ENCODE assay signal across 24 mouse cellular contexts in genomic region chr8:93337207-93337606, GRCm38 (mm10). TPM values are rescaled to one million over a fixed set of nuclear protein-coding genes. Genes with fewer than 3 reads are reported as not detected.
A peak's percentile ranks its signal among the peaks of the same experiment; 100 is the strongest.
DNase-seq lines count a peak whose midpoint lies in the region; ATAC-seq and TF ChIP-seq lines count a peak whose summit lies in the region.
"Had no signal": no experiment of that assay in that cellular context is flagged by ENCODE, and none has a peak within 500 bp of the region (broad histone marks: within the 10 kb centered on the region; RNA-seq: fewer than 3 reads in every experiment).

TSS of gene Ces1g (minus strand) at chr8:93337308.

- no peak within 1 kb of the TSS for H3K9ac ChIP-seq in liver, postnatal 0 days (replicated peaks)
- H3K9ac ChIP-seq: embryonic facial prominence, embryonic 13.5 days; forebrain, embryonic 12.5 days; forebrain, postnatal 0 days; heart, embryonic 15.5 days; hindbrain, embryonic 13.5 days had no signal

- H3K4me2 ChIP-seq in liver, postnatal 0 days (ENCODE audit: low read depth, low read length): no peak within 1 kb of the TSS
- H3K4me2 ChIP-seq: embryonic facial prominence, embryonic 13.5 days; forebrain, embryonic 12.5 days; heart, embryonic 11.5 days; heart, embryonic 15.5 days; hindbrain, embryonic 13.5 days had no signal

- no peak for TF ChIP-seq EP300 in liver, postnatal 0 days (IDR thresholded peaks at IDR 0.05; ENCODE audit: low read depth)

- TF ChIP-seq POLR2A in kidney, adult 2 months (IDR thresholded peaks at IDR 0.05; ENCODE audit: low read depth, low read length): no peak

- peak within 1 kb of the TSS; percentile 97 for H3K27ac ChIP-seq in kidney, adult 2 months (ENCODE audit: insufficient read depth, low read depth, low read length)
- no peak within 1 kb of the TSS for H3K27ac ChIP-seq in liver, postnatal 0 days (ENCODE audit: low read depth)
- H3K27ac ChIP-seq: embryonic facial prominence, embryonic 13.5 days; forebrain, embryonic 12.5 days; heart, adult 2 months; heart, embryonic 15.5 days; hindbrain, embryonic 13.5 days had no signal

- ATAC-seq in liver, postnatal 0 days: peak; percentile 52
- ATAC-seq: CD4-positive, CD25-positive, alpha-beta regulatory T cell, adult 4 months; forebrain, postnatal 0 days had no signal

- TF ChIP-seq CTCF in kidney, adult 2 months (conservative IDR thresholded peaks at IDR 0.05; ENCODE audit: insufficient read depth, insufficient read length, low read depth, low read length): peak; percentile 16; the same call in 1 of the 2 replicates
- no peak for TF ChIP-seq CTCF in liver, postnatal 0 days (IDR thresholded peaks at IDR 0.05; ENCODE audit: low read depth)

- H3K4me3 ChIP-seq in kidney, adult 2 months (ENCODE audit: insufficient read depth, low read depth, low read length): no peak within 1 kb of the TSS
- no peak within 1 kb of the TSS for H3K4me3 ChIP-seq in liver, postnatal 0 days (ENCODE audit: low read depth, low read length)
- H3K4me3 ChIP-seq: embryonic facial prominence, embryonic 13.5 days; forebrain, embryonic 12.5 days; heart, adult 2 months; heart, embryonic 15.5 days; hindbrain, embryonic 13.5 days had no signal

- peaks cover 11% of the 10 kb centered on the region; the same call in 1 of the 2 replicates for H3K4me1 ChIP-seq in kidney, adult 2 months (ENCODE audit: control insufficient read depth, insufficient read depth, low read length)
- H3K4me1 ChIP-seq in liver, postnatal 0 days (ENCODE audit: insufficient read depth): peaks cover 2% of the 10 kb centered on the region; the same call in 1 of the 2 replicates
- H3K4me1 ChIP-seq: embryonic facial prominence, embryonic 13.5 days; forebrain, embryonic 12.5 days; heart, embryonic 15.5 days; hindbrain, embryonic 13.5 days had no signal

- no peaks in the 10 kb centered on the region for H3K9me3 ChIP-seq in liver, postnatal 0 days (ENCODE audit: low read length)
- H3K9me3 ChIP-seq: embryonic facial prominence, embryonic 13.5 days; forebrain, embryonic 12.5 days; heart, embryonic 15.5 days; hindbrain, embryonic 13.5 days had no signal

- WGBS in kidney, adult 2 months: 34% methylated on average over 3 of the region's 3 CpGs
- WGBS in liver, postnatal 0 days (ENCODE audit: insufficient replicate concordance): 32% methylated on average over 3 of the region's 3 CpGs

- H3K27me3 ChIP-seq in kidney, adult 2 months (replicated peaks; ENCODE audit: control insufficient read depth, insufficient read depth, low read length): no peaks in the 10 kb centered on the region
- no peaks in the 10 kb centered on the region for H3K27me3 ChIP-seq in liver, postnatal 0 days (ENCODE audit: insufficient read depth, low read length)
- H3K27me3 ChIP-seq: embryonic facial prominence, embryonic 13.5 days; forebrain, embryonic 12.5 days; heart, embryonic 15.5 days; hindbrain, embryonic 13.5 days had no signal

- H3K36me3 ChIP-seq in kidney, adult 2 months (ENCODE audit: control insufficient read depth, insufficient read depth, low read length): no peaks in the 10 kb centered on the region
- H3K36me3 ChIP-seq in liver, postnatal 0 days (replicated peaks; ENCODE audit: insufficient read depth, low read length): no peaks in the 10 kb centered on the region
- H3K36me3 ChIP-seq: embryonic facial prominence, embryonic 13.5 days; forebrain, embryonic 12.5 days; G1E; heart, embryonic 15.5 days; hindbrain, embryonic 13.5 days had no signal

- DNase-seq in kidney, adult 2 months: no peak
- no peak for DNase-seq in kidney, adult 18-20 months
- no peak for DNase-seq in liver, postnatal 0 days
- DNase-seq in liver: no peak
- peak; percentile 21 for DNase-seq in lung, postnatal 36 days
- no peak for DNase-seq in lung, postnatal 14 days
- no peak for DNase-seq in cerebellum, postnatal 4 days (ENCODE audit: low spot score in 2 of 2)
- DNase-seq: adrenal gland, postnatal 10 days; B cell, adult 2 months; cerebellum, adult 11-12 months; cerebellum, adult 9-10 months; cerebellum, postnatal 25 days; forebrain, postnatal 0 days; gastrocnemius, postnatal 14 days; heart, adult 2 months; heart, postnatal 14 days had no signal

RNA-seq across cellular contexts. Expression of gene Ces1g, which starts in this region (rescaled TPM):
- polyA plus RNA-seq in kidney, adult 2 months (2012; rRNA removed): 2.2 and 2.4 TPM in 2 replicates
- polyA plus RNA-seq in liver, postnatal 0 days (2015; fragmentation: Nextera tagmentation; extraction: Ambion mirVana): 4.4 and 7.1 TPM in 2 replicates
- polyA plus RNA-seq: CD4-positive, CD25-positive, alpha-beta regulatory T cell, adult 4 months; embryonic facial prominence, embryonic 13.5 days; forebrain, embryonic 12.5 days; forebrain, postnatal 0 days; G1E; gonadal fat pad, adult 2 months; heart, adult 2 months; heart, embryonic 11.5 days; heart, embryonic 15.5 days; hindbrain, embryonic 13.5 days had no signal
